Mouse (Mus musculus): Measurements from ENCODE around the gene Gpr107.

The Gpr107 gene

DNA sequence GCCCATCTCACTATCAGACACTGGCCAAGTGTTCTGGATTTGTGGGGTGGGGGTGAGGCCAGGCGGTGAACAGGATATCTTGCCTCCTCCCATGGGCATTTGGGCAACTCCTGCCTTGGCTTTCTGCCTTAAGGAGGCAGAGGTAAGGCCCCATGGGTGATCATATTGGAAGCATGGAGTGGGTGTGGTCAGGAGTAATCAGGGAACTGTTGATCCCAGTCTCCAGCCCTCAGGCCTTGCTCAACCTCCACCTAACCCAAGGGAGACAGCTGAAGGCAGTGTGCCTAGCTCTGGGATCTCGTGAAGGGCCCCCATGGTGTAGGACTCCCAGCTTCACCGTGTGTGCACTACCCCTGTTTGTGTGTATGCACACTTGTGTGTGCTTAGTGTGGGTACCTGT, 102.7 kb downstream of the Gpr107 start:
- DNase-seq = no peak

- peak; percentile 56 for DNase-seq
Observed at GRCm38 (mm10) chr2:31255952-31256938, 104.1 kb downstream of the Gpr107 start.

DNA sequence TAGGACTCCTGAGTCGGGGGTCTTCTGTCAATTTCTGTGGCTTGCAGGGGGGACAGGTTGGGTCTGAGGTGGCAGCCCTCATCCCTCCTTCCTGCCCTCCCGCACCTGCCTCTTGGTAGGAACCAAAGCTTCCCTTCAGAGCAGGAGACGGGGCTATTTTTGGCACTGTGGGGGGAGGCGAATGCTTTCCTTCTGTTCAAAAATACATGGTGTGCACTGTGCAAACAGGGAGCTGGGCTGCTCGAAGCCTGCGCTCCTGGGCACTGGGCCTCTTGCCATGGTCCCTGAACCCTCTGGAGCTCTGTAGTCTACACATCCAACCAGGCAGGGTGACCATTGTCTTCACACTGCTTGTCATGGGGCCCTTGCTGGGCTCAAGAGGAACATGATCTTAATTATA, 105.0 kb downstream of the Gpr107 start:
- DNase-seq = peak; percentile 40

- DNase-seq = peak; percentile 69
Observed at GRCm38 (mm10) chr2:31258609-31259366, 106.7 kb downstream of the Gpr107 start.

DNA sequence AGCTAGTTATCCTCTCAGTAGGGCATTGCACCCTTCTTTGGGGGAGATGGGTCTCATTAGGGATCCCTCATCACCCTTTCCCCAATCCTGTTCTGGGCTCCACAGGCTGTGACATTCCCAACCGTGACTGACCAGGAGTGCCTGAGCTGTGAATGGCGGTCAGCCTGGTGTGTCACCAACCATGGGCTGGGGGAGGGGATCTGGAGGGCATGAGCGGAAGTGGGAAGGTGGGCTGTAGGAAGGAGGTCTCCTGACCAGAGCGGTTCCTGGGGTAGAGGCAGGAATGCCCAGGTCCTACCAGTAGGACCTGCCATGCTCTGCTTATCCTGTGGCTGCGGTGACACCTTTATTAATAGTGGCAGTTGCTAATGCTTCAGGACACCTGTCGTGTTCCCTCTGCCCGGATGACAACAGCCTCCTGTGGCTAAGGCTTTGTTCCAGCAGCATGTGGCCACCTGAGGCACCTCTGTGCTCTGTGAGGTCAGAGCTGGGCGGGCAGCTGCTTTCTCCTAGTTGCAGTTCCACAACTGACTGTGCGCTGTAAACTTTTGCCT, 107.3 kb downstream of the Gpr107 start:
- no peak for DNase-seq

DNA sequence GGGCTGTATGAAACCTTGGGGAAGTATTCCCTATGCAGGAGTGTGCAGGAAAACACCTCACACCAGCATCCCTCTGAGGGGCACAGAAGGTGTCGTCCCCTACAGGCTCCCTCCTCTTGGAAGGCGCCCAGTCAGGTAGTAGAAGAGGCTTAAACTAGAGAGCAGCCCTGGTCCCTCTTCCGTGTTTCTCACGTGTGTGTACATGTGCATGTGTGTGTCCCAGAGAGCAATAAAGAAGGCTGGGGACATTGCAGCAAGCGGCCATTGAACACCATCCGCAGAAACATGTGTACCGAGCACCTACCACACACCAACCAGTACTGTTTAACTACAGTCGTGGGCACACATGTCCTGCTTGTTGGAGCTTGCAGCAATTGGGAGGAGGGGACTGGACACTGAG, 108.4 kb downstream of the Gpr107 start:
- DNase-seq = no peak

GRCm38 (mm10) chr2:31263039-31263461, 110.9 kb downstream of the Gpr107 start:
- peak; percentile 41 for DNase-seq

DNA sequence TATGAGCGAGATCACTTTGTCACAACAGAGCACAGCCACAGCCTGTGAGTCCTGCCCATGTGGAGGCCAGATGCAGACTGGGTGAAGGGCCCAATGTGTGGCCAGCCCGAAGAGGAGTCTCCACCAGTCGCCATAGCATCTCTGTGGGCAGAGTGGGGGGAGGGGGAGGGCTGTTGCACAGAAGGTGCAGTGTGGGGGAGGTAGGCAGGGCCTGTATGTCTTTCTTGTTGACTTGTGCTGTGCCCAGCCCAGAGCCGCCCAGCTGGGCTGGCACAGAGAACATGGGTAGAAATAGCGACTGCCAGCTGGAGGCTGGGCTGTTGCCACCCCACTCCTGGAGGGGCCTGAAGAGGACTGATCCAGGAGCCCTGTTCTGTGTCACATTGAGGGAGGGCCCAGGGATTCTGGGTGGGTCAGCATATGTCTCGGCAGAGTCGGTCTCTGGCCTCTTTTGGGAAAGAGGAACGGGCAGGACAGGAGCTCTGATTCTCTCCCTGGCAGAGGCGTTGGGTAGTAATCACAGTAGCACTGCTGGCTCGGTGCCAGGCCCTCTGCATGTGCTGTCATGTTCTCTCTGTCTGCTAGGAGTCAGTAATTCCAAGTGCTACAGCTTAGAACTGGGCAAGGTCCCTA, 111.7 kb downstream of the Gpr107 start:
- peak; percentile 89 for DNase-seq

DNA sequence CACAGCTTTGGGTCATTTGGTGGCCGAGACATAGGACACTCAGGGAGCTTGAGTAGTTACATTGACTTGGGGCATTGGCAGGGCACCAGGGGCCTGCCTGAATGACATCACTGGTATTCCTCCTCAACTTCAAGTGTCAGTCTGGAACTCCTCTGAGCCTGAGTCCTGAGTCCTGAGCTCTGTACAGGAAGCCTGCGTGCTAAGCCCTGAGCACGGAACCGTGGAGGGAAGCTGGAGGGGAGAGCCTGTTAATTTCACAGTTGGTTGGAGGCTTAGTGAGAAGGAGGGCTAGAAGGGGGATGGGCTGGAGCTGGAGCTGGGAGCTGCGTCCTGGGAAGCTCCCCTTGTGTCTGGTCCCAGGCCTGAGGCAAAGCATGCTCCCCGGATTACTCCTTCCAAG, 115.3 kb downstream of the Gpr107 start:
- DNase-seq = no peak
